Comparison of ENCODE assay signal across 8 mouse cellular contexts in the genomic region with DNA sequence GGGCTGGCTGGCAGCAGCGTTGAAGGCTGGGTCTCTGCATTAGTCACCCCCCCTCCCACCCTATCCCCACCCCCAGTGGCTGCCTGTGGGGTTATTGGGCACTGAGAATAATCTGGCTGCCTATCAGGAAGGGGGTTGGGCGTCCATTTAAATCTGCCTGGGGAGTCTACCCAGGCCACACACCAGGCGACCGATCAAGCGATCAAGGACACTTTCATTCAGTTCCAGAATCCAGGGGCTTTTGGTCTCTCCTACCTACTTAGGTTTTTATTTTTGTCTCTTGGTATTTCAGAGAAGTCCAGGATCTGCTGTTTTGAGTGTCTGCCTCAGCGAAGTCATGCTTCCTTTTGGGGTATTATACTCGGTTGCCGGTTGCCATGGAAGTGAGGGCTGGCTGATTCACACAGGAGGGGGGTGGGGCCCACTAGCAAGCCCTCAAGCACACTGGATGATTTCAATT. TPM values are rescaled to one million over a fixed set of nuclear protein-coding genes. Genes with fewer than 3 reads are reported as not detected.
DNase-seq lines count a peak whose midpoint lies in the region; ATAC-seq and TF ChIP-seq lines count a peak whose summit lies in the region.

No protein-coding gene starts in this region.

- no peaks in the 10 kb centered on the region for H3K36me3 ChIP-seq in lung, embryonic 15.5 days
- no peaks in the 10 kb centered on the region for H3K36me3 ChIP-seq in neural tube, embryonic 11.5 days (ENCODE audit: control insufficient read depth, insufficient read depth, low read length)
- H3K36me3 ChIP-seq in liver, embryonic 12.5 days, result no peaks in the 10 kb centered on the region

- WGBS in lung, embryonic 15.5 days, result 28% methylated on average over 8 of the region's 8 CpGs
- WGBS in lung, adult 2 months, result 36% methylated on average over 8 of the region's 8 CpGs
- WGBS in neural tube, embryonic 11.5 days, result 6% methylated on average over 8 of the region's 8 CpGs
- 17% methylated on average over 8 of the region's 8 CpGs for WGBS in liver, embryonic 12.5 days (ENCODE audit: insufficient replicate concordance)

- H3K9ac ChIP-seq in lung, embryonic 15.5 days, result no peak overlapping the region
- H3K9ac ChIP-seq in neural tube, embryonic 11.5 days (ENCODE audit: low read length), result no peak overlapping the region
- no peak overlapping the region for H3K9ac ChIP-seq in liver, embryonic 12.5 days

- H3K9me3 ChIP-seq in lung, embryonic 15.5 days, result no peaks in the 10 kb centered on the region
- H3K9me3 ChIP-seq in neural tube, embryonic 11.5 days (ENCODE audit: control insufficient read depth, low read length), result no peaks in the 10 kb centered on the region; the same call in 1 of the 2 replicates
- H3K9me3 ChIP-seq in liver, embryonic 12.5 days (replicated peaks), result no peaks in the 10 kb centered on the region

- H3K4me2 ChIP-seq in lung, embryonic 15.5 days, result 0 out of 2 replicates have a peak overlapping the region, but pooled peaks have one; percentile 3
- peak overlapping the region; percentile 28 for H3K4me2 ChIP-seq in neural tube, embryonic 11.5 days (ENCODE audit: low read depth)
- H3K4me2 ChIP-seq in liver, embryonic 12.5 days, result no peak overlapping the region

- H3K4me1 ChIP-seq in lung, embryonic 15.5 days, result peaks cover 15% of the 10 kb centered on the region
- no peaks in the 10 kb centered on the region for H3K4me1 ChIP-seq in lung, adult 2 months (ENCODE audit: control insufficient read depth, insufficient read depth, low read length)
- no peaks in the 10 kb centered on the region for H3K4me1 ChIP-seq in neural tube, embryonic 11.5 days (ENCODE audit: control insufficient read depth, insufficient read depth, low read length)
- no peaks in the 10 kb centered on the region for H3K4me1 ChIP-seq in liver, embryonic 12.5 days

- TF ChIP-seq CTCF in lung, adult 2 months (IDR thresholded peaks at IDR 0.05; ENCODE audit: insufficient read depth, low read length), result no peak
- TF ChIP-seq CTCF in brain, embryonic 14.5 days (IDR thresholded peaks at IDR 0.05; ENCODE audit: borderline replicate concordance, extremely low read depth, insufficient read depth, insufficient read length), result no peak

- DNase-seq in lung, adult 2 months, result no peak
- DNase-seq in brain, embryonic 14.5 days (ENCODE audit: low read depth), result peak; percentile 95
- peak; percentile 70 to 83 for DNase-seq in left cerebral cortex, adult 18-20 months (ENCODE audit: low spot score in 2 of 2)
- DNase-seq in neural tube, embryonic 11.5 days (ENCODE audit: low spot score), result peak; percentile 71
- no peak for DNase-seq in gastrocnemius, postnatal 4 days (ENCODE audit: low spot score in 2 of 2)

- no peak overlapping the region for H3K4me3 ChIP-seq in lung, embryonic 15.5 days
- no peak overlapping the region for H3K4me3 ChIP-seq in lung, adult 2 months (replicated peaks; ENCODE audit: extremely low read depth, low read depth, low read length)
- H3K4me3 ChIP-seq in neural tube, embryonic 11.5 days (ENCODE audit: low read depth, low read length), result no peak overlapping the region
- H3K4me3 ChIP-seq in liver, embryonic 12.5 days, result no peak overlapping the region

- ATAC-seq in lung, embryonic 15.5 days (ENCODE audit: borderline replicate concordance, extremely low read depth, low FRiP score, low TSS enrichment), result no peak
- peak; percentile 96 for ATAC-seq in frontal cortex, adult (ENCODE audit: low TSS enrichment)
- ATAC-seq in neural tube, embryonic 11.5 days (ENCODE audit: insufficient read depth, low FRiP score, low TSS enrichment), result peak; percentile 87
- ATAC-seq in liver, embryonic 12.5 days, result no peak

- H3K27ac ChIP-seq in lung, embryonic 15.5 days, result no peak overlapping the region
- H3K27ac ChIP-seq in neural tube, embryonic 11.5 days (ENCODE audit: low read depth, low read length), result no peak overlapping the region
- H3K27ac ChIP-seq in liver, embryonic 12.5 days, result no peak overlapping the region

- TF ChIP-seq POLR2A in lung, adult 2 months (IDR thresholded peaks at IDR 0.05; ENCODE audit: borderline replicate concordance, extremely low read depth, low read depth, low read length), result no peak
- no peak for TF ChIP-seq POLR2A in brain, embryonic 14.5 days (IDR thresholded peaks at IDR 0.05; ENCODE audit: borderline replicate concordance, extremely low read depth, insufficient read depth, insufficient read length, poor library complexity, severe bottlenecking)

- H3K27me3 ChIP-seq in lung, embryonic 15.5 days, result no peaks in the 10 kb centered on the region
- H3K27me3 ChIP-seq in neural tube, embryonic 11.5 days (ENCODE audit: control insufficient read depth, insufficient read depth, low read length), result no peaks in the 10 kb centered on the region
- H3K27me3 ChIP-seq in liver, embryonic 12.5 days (replicated peaks), result no peaks in the 10 kb centered on the region

RNA-seq across cellular contexts. Expression of a gene that starts 46.3 kb away (rescaled TPM):
- polyA plus RNA-seq in lung, embryonic 15.5 days (2015; fragmentation: Nextera tagmentation; extraction: Ambion mirVana), result 0.21 and 0.38 TPM in 2 replicates
- 1.6 and 4.3 TPM in 2 replicates for polyA plus RNA-seq in lung, adult 2 months (2012; rRNA removed)
- 0.38 and 0.59 TPM in 2 replicates for polyA plus RNA-seq in brain, embryonic 14.5 days (2012; rRNA removed)
- total RNA-seq in left cerebral cortex, adult 18-20 months (2021), result not detected
- polyA plus RNA-seq in neural tube, embryonic 11.5 days (2014; fragmentation: Nextera tagmentation; extraction: Ambion mirVana), result 0.51 TPM in 1 of 2 replicates, not detected in the other
- under 1 TPM; 0.74 to 0.88 TPM for total RNA-seq in gastrocnemius, postnatal 4 days (2021)
- not detected in 2 replicates for polyA plus RNA-seq in liver, embryonic 12.5 days (2016; fragmentation: Nextera tagmentation; extraction: Ambion mirVana)

Comparison
In these comparisons a context has a peak if more than half of its experiments do, and no peak if none do; other contexts are left out.
1. ATAC-seq: peak in frontal cortex, adult (single experiment) and neural tube, embryonic 11.5 days (single experiment); none in lung, embryonic 15.5 days (single experiment) and liver, embryonic 12.5 days (single experiment).
2. DNase-seq: peak in brain, embryonic 14.5 days (single experiment), left cerebral cortex, adult 18-20 months (2 of 2) and neural tube, embryonic 11.5 days (single experiment); none in lung, adult 2 months (single experiment) and gastrocnemius, postnatal 4 days (0 of 2).